Mouse (Mus musculus) midbrain, embryonic 16.5 days (tissue): ENCODE results near the gene Slc17a8. TPM values are rescaled to one million over a fixed set of nuclear protein-coding genes. Genes with fewer than 3 reads are reported as not detected.

Experiments used
- ATAC-seq: fragments of 200-750 bp; cut with Nextera tagmentation; 2 replicates; pipeline ENCODE4 v1.8.0; 2017; ENCODE audit warnings: moderate TSS enrichment
- H3K27ac ChIP-seq: fragments of 300-500 bp; sonication (generic); 2 replicates; pipeline ENCODE4 v1.5.1; 2014; ENCODE audit warnings: mild to moderate bottlenecking, low read length, mixed read lengths
- H3K27me3 ChIP-seq: fragments of 300-500 bp; sonication (generic); 2 replicates; pipeline ENCODE4 v1.6.1; 2014; ENCODE audit warnings: low read depth, low read length, mixed read lengths; ENCODE audit not compliant: control insufficient read depth, insufficient read depth
- H3K36me3 ChIP-seq: fragments of 300-500 bp; sonication (generic); 2 replicates; pipeline ENCODE4 v1.6.1; 2014; ENCODE audit warnings: mild to moderate bottlenecking, low read length, moderate library complexity, mixed read lengths; ENCODE audit not compliant: control insufficient read depth, insufficient read depth
- H3K4me1 ChIP-seq: fragments of 300-500 bp; sonication (generic); 2 replicates; pipeline ENCODE4 v1.6.1; 2014; ENCODE audit warnings: mild to moderate bottlenecking, low read length, mixed read lengths; ENCODE audit not compliant: control insufficient read depth, insufficient read depth
- H3K4me2 ChIP-seq: fragments of 300-500 bp; sonication (generic); 2 replicates; pipeline ENCODE4 v1.6.1; 2014; ENCODE audit warnings: mild to moderate bottlenecking, low read length, mixed read lengths
- H3K4me3 ChIP-seq: fragments of 300-500 bp; sonication (generic); 2 replicates; pipeline ENCODE4 v1.5.1; 2014; ENCODE audit warnings: low read depth, mild to moderate bottlenecking, low read length, moderate library complexity, mixed read lengths
- H3K9ac ChIP-seq: fragments of 300-500 bp; sonication (generic); 2 replicates; pipeline ENCODE4 v1.6.1; 2014; ENCODE audit warnings: low read depth, low read length, mixed read lengths
- H3K9me3 ChIP-seq: fragments of 300-500 bp; sonication (generic); replicated peaks from 2 replicates; pipeline ENCODE4 v1.6.1; 2014; ENCODE audit warnings: mild to moderate bottlenecking, low read length, mixed read lengths; ENCODE audit not compliant: control insufficient read depth, poor library complexity, severe bottlenecking
- WGBS: fragments of 180-500 bp; shearing (Covaris S2); extraction: QIAGEN DNeasy Blood & Tissue Kit; methylation state at CpG from one replicate; pipeline ENCODE4 v1.1.7; 2014; 5-methylcytosine and 5-hydroxymethylcytosine counted together
- polyA plus RNA-seq: library from polyadenylated mRNA; unstranded; fragments of >200 nt; fragmentation: Nextera tagmentation; extraction: Ambion mirVana; gene quantifications from 2 replicates; pipeline ENCODE4 v1.2.1, GENCODE M21; 2015

Slc17a8 gene
- polyA plus RNA-seq, 1 experiment from 2014 or later, result 2.0 TPM

- peaks cover 4% of the 10 kb centered on the region; the same call in 1 of the 2 replicates for H3K4me1 ChIP-seq
- no peaks in the 10 kb centered on the region for H3K36me3 ChIP-seq
- no peaks in the 10 kb centered on the region for H3K9me3 ChIP-seq
- no peaks in the 10 kb centered on the region for H3K27me3 ChIP-seq
- no peak for ATAC-seq
- 86% methylated on average over 2 of the region's 2 CpGs for whole genome bisulfite sequencing
- H3K4me2 ChIP-seq, result no peak overlapping the region
- no peak overlapping the region for H3K9ac ChIP-seq
- no peak overlapping the region for H3K27ac ChIP-seq
- H3K4me3 ChIP-seq, result no peak overlapping the region
Measured at GRCm38 (mm10) chr10:89531976-89532375, 89.1 kb downstream of the Slc17a8 start.

- Histone ChIP-seq H3K9ac (no peak overlapping the region), H3K4me3 (no peak overlapping the region), H3K9me3 (no peaks in the 10 kb centered on the region), H3K27ac (no peak overlapping the region), H3K27me3 (no peaks in the 10 kb centered on the region), H3K4me2 (no peak overlapping the region), H3K36me3 (no peaks in the 10 kb centered on the region), H3K4me1 (peaks cover 4% of the 10 kb centered on the region; the same call in 1 of the 2 replicates)
- WGBS, result 48% methylated on average over 5 of the region's 5 CpGs
- peak; percentile 76 for ATAC-seq
Measured at GRCm38 (mm10) chr10:89531194-89531634, 89.8 kb downstream of the Slc17a8 start.

GRCm38 (mm10) chr10:89527054-89527453 lies 94.0 kb downstream of the Slc17a8 start:
- ATAC-seq, result no peak
- H3K9me3 ChIP-seq, result no peaks in the 10 kb centered on the region
- 85% methylated on average over 5 of the region's 5 CpGs for whole genome bisulfite sequencing
- H3K4me3 ChIP-seq, result no peak overlapping the region
- H3K27ac ChIP-seq, result no peak overlapping the region
- no peaks in the 10 kb centered on the region for H3K36me3 ChIP-seq
- H3K9ac ChIP-seq, result no peak overlapping the region
- H3K4me1 ChIP-seq, result peaks cover 4% of the 10 kb centered on the region; the same call in 1 of the 2 replicates
- no peak overlapping the region for H3K4me2 ChIP-seq
- no peaks in the 10 kb centered on the region for H3K27me3 ChIP-seq

- no peak overlapping the region for H3K27ac ChIP-seq
- 7% methylated on average over 2 of the region's 2 CpGs for WGBS
- H3K36me3 ChIP-seq, result no peaks in the 10 kb centered on the region
- H3K4me3 ChIP-seq, result no peak overlapping the region
- no peaks in the 10 kb centered on the region for H3K9me3 ChIP-seq
- no peaks in the 10 kb centered on the region for H3K27me3 ChIP-seq
- H3K4me2 ChIP-seq, result no peak overlapping the region
- no peak overlapping the region for H3K9ac ChIP-seq
- ATAC-seq, result no peak
- peaks cover 3% of the 10 kb centered on the region; the same call in 1 of the 2 replicates for H3K4me1 ChIP-seq
Measured at GRCm38 (mm10) chr10:89525823-89526222, 95.2 kb downstream of the Slc17a8 start.

Other genes starting within 250 kb of the Slc17a8 start
- gene Gas2l3, start 177.3 kb downstream of the Slc17a8 start, polyA plus RNA-seq, result 2.2 and 4.4 TPM in 2 replicates
- gene Nr1h4, start 87.7 kb downstream of the Slc17a8 start, polyA plus RNA-seq, result not detected in 2 replicates
- gene Scyl2, start 65.0 kb upstream of the Slc17a8 start, polyA plus RNA-seq, result 7.8 and 9.8 TPM in 2 replicates
- gene Actr6, start 111.0 kb upstream of the Slc17a8 start, polyA plus RNA-seq, result 55.3 and 60.3 TPM in 2 replicates
- 30.7 and 32.9 TPM in 2 replicates for gene Uhrf1bp1l, start 123.7 kb upstream of the Slc17a8 start, polyA plus RNA-seq